8 mouse cellular contexts compared by ENCODE assay signal in the genomic region with DNA sequence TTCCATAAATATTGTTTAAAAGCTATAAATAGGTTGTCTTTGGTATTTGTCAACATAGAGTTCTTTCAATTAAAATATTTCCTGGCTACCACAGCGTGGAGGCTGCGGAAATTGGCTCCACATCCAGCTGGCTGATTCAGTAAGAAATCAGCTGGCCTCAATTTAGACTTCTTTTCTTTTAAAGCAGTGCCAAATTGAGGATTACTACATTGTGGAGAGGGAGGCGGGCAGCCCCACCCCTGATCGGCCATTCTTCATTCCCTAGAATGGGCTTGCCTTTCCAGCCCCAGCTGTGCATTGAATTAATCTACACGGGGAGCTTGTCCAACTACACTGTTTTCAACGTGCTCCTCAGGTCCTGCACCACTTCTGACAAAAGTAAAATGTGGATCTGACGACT.
DNase-seq lines count a peak whose midpoint lies in the region; ATAC-seq lines count a peak whose summit lies in the region.

No protein-coding gene starts in this region.

- no peaks in the 10 kb centered on the region for H3K9me3 ChIP-seq in kidney, embryonic 15.5 days (replicated peaks)

- H3K4me2 ChIP-seq in kidney, embryonic 15.5 days = no peak overlapping the region

- no peaks in the 10 kb centered on the region for H3K36me3 ChIP-seq in kidney, embryonic 15.5 days

- peaks cover 7% of the 10 kb centered on the region; the same call in 1 of the 2 replicates for H3K4me1 ChIP-seq in kidney, embryonic 15.5 days

- H3K27ac ChIP-seq in kidney, embryonic 15.5 days = no peak overlapping the region

- no peak overlapping the region for H3K9ac ChIP-seq in kidney, embryonic 15.5 days

- H3K27me3 ChIP-seq in kidney, embryonic 15.5 days = no peaks in the 10 kb centered on the region

- no peak overlapping the region for H3K4me3 ChIP-seq in kidney, embryonic 15.5 days (replicated peaks)

- ATAC-seq in kidney, embryonic 15.5 days (replicated peaks; ENCODE audit: low FRiP score) = no peak
- no peak for ATAC-seq in erythroid progenitor cell, adult 5-6 weeks (replicated peaks; ENCODE audit: low FRiP score, poor library complexity, severe bottlenecking)

- DNase-seq in kidney, postnatal 10 days = peak; percentile 46
- peak; percentile 53 for DNase-seq in forelimb bud, embryonic 11.5 days (ENCODE audit: low read depth, low spot score)
- DNase-seq in hindlimb bud, embryonic 11.5 days (ENCODE audit: extremely low spot score, low read depth, low spot score) = peak; percentile 57
- DNase-seq in lung, adult 18-20 months = peak; percentile 23 to 31
- peak; percentile 6 for DNase-seq in ovary, postnatal 14 days (ENCODE audit: low spot score)
- DNase-seq in cerebellum, adult 18-20 months = no peak

- 42% methylated on average over 7 of the region's 7 CpGs for WGBS in kidney, embryonic 15.5 days

Comparison
In these comparisons a context has a peak if more than half of its experiments do, and no peak if none do; other contexts are left out.
1. DNase-seq: peak in kidney, postnatal 10 days (single experiment), forelimb bud, embryonic 11.5 days (single experiment), hindlimb bud, embryonic 11.5 days (single experiment), lung, adult 18-20 months (2 of 2) and ovary, postnatal 14 days (single experiment); none in cerebellum, adult 18-20 months (0 of 2).